Mouse (Mus musculus) left cerebral cortex, adult 11 months (tissue): ENCODE measurements around the gene Eps8l1.
A peak's percentile ranks its signal among the peaks of the same experiment; 100 is the strongest.

ENCODE experiments used
- DNase-seq: peaks from one replicate; pipeline ENCODE4 v3.0.0; 2022; ENCODE audit warnings: low spot score

Gene Eps8l1

GRCm38 (mm10) chr7:4478021-4478795 is 17.7 kb downstream of the Eps8l1 start:
- no peak for DNase-seq

GRCm38 (mm10) chr7:4478796-4479291 is 18.4 kb downstream of the Eps8l1 start:
- DNase-seq: no peak

GRCm38 (mm10) chr7:4479674-4480073 is 19.2 kb downstream of the Eps8l1 start:
- no peak for DNase-seq

GRCm38 (mm10) chr7:4482281-4482680 is 21.8 kb downstream of the Eps8l1 start:
- no peak for DNase-seq

GRCm38 (mm10) chr7:4491308-4491707 is 30.8 kb downstream of the Eps8l1 start:
- no peak for DNase-seq

GRCm38 (mm10) chr7:4492284-4493224 is 32.1 kb downstream of the Eps8l1 start:
- no peak for DNase-seq

GRCm38 (mm10) chr7:4493991-4494390 is 33.5 kb downstream of the Eps8l1 start:
- no peak for DNase-seq

GRCm38 (mm10) chr7:4496468-4496867 is 36.0 kb downstream of the Eps8l1 start:
- no peak for DNase-seq

GRCm38 (mm10) chr7:4497271-4497903 is 36.9 kb downstream of the Eps8l1 start:
- no peak for DNase-seq

GRCm38 (mm10) chr7:4498251-4498650 is 37.8 kb downstream of the Eps8l1 start:
- DNase-seq: no peak

GRCm38 (mm10) chr7:4499034-4499433 is 38.6 kb downstream of the Eps8l1 start:
- DNase-seq: no peak

- DNase-seq: no peak
These were observed 40.5 kb downstream of the Eps8l1 start for GRCm38 (mm10) chr7:4500892-4501471.

GRCm38 (mm10) chr7:4501558-4502397 is 41.3 kb downstream of the Eps8l1 start, which contains the start of gene Ppp1r12c:
Ppp1r12c (minus strand) TSS chr7:4501680.
- peak; percentile 91 for DNase-seq

GRCm38 (mm10) chr7:4502421-4503090 is 42.1 kb downstream of the Eps8l1 start:
- peak; percentile 76 for DNase-seq

- no peak for DNase-seq
These were observed 42.6 kb downstream of the Eps8l1 start for GRCm38 (mm10) chr7:4503100-4503499.

- DNase-seq: no peak
These were observed 43.4 kb downstream of the Eps8l1 start for GRCm38 (mm10) chr7:4503858-4504257.

- no peak for DNase-seq
These were observed 44.4 kb downstream of the Eps8l1 start for GRCm38 (mm10) chr7:4504646-4505435.

- no peak for DNase-seq
These were observed 46.7 kb downstream of the Eps8l1 start for GRCm38 (mm10) chr7:4507220-4507619.

GRCm38 (mm10) chr7:4508062-4508738 is 47.7 kb downstream of the Eps8l1 start:
- no peak for DNase-seq
